Mouse (Mus musculus) liver, adult (tissue): ENCODE results near the gene Mns1.
A peak's percentile ranks its signal among the peaks of the same experiment; 100 is the strongest.

Experiments used
- GATA4 ChIP-seq: IDR thresholded peaks from 2 replicates; pipeline ENCODE4 v1.6.1; 2014; ENCODE audit warnings: mild to moderate bottlenecking, low read length; ENCODE audit not compliant: insufficient replicate concordance

Mns1 gene

GRCm38 (mm10) chr9:72437822-72438701 lies at the start of gene Mns1:
Mns1 (plus strand) TSS chr9:72438011.
- no peak for TF ChIP-seq GATA4

GRCm38 (mm10) chr9:72388934-72389333 lies 48.9 kb upstream of the Mns1 start:
- no peak for TF ChIP-seq GATA4

- TF ChIP-seq GATA4 = no peak
These were observed 48.3 kb upstream of the Mns1 start for GRCm38 (mm10) chr9:72389431-72390002.

- no peak for TF ChIP-seq GATA4
These were observed 47.3 kb upstream of the Mns1 start for GRCm38 (mm10) chr9:72390321-72391077.

- no peak for TF ChIP-seq GATA4
These were observed 45.1 kb upstream of the Mns1 start for GRCm38 (mm10) chr9:72392686-72393085.

- no peak for TF ChIP-seq GATA4
These were observed 44.6 kb upstream of the Mns1 start for GRCm38 (mm10) chr9:72393238-72393637.

- TF ChIP-seq GATA4 = no peak
These were observed 43.9 kb upstream of the Mns1 start for GRCm38 (mm10) chr9:72393869-72394341.

GRCm38 (mm10) chr9:72400121-72400520 lies 37.7 kb upstream of the Mns1 start:
- TF ChIP-seq GATA4 = no peak

GRCm38 (mm10) chr9:72403421-72403820 lies 34.4 kb upstream of the Mns1 start:
- no peak for TF ChIP-seq GATA4

- no peak for TF ChIP-seq GATA4
These were observed 33.4 kb upstream of the Mns1 start for GRCm38 (mm10) chr9:72404446-72404845.

- TF ChIP-seq GATA4 = no peak
These were observed 32.9 kb upstream of the Mns1 start for GRCm38 (mm10) chr9:72404934-72405333.

GRCm38 (mm10) chr9:72405882-72406638 lies 31.8 kb upstream of the Mns1 start:
- TF ChIP-seq GATA4 = no peak

GRCm38 (mm10) chr9:72408131-72408586 lies 29.7 kb upstream of the Mns1 start:
- peak; percentile 12; the same call in 1 of the 2 replicates for TF ChIP-seq GATA4

- TF ChIP-seq GATA4 = no peak
These were observed 28.2 kb upstream of the Mns1 start for GRCm38 (mm10) chr9:72409381-72410225.
